Mouse (Mus musculus) MEL-GATA-1-ER (cell line): ENCODE data around the gene Fam71e2.

Experiments
- DNase-seq: peaks from one replicate; pipeline ENCODE4 v3.0.0-alpha.2; 2012; ENCODE audit warnings: low read depth; ENCODE audit errors: extremely low read depth

Fam71e2 gene

GRCm38 (mm10) chr7:4779921-4780320 lies 8.8 kb upstream of the Fam71e2 start:
- DNase-seq, result no peak

- no peak for DNase-seq
Measured at GRCm38 (mm10) chr7:4777851-4778637, 6.9 kb upstream of the Fam71e2 start.

GRCm38 (mm10) chr7:4776861-4777830 lies 6.0 kb upstream of the Fam71e2 start:
- no peak for DNase-seq

GRCm38 (mm10) chr7:4776131-4776530 lies 5.0 kb upstream of the Fam71e2 start:
- no peak for DNase-seq

GRCm38 (mm10) chr7:4764946-4765710 lies 6.0 kb downstream of the Fam71e2 start:
- DNase-seq, result no peak

GRCm38 (mm10) chr7:4759670-4760069 lies 11.4 kb downstream of the Fam71e2 start:
- no peak for DNase-seq

- peak; percentile 77 for DNase-seq
Measured at GRCm38 (mm10) chr7:4752821-4753570, 18.1 kb downstream of the Fam71e2 start, which contains the start of gene Cox6b2. Gene Cox6b2 (minus strand): TSS chr7:4753094.

- DNase-seq, result no peak
Measured at GRCm38 (mm10) chr7:4751971-4752820, 18.9 kb downstream of the Fam71e2 start.

- DNase-seq, result no peak
Measured at GRCm38 (mm10) chr7:4749169-4749568, 21.9 kb downstream of the Fam71e2 start.

- DNase-seq, result no peak
Measured at GRCm38 (mm10) chr7:4748321-4748720, 22.8 kb downstream of the Fam71e2 start.

GRCm38 (mm10) chr7:4747156-4747899 lies 23.8 kb downstream of the Fam71e2 start:
- DNase-seq, result no peak

- no peak for DNase-seq
Measured at GRCm38 (mm10) chr7:4746326-4746980, 24.6 kb downstream of the Fam71e2 start.

GRCm38 (mm10) chr7:4744886-4745285 lies 26.2 kb downstream of the Fam71e2 start:
- DNase-seq, result no peak

- no peak for DNase-seq
Measured at GRCm38 (mm10) chr7:4743354-4743753, 27.7 kb downstream of the Fam71e2 start.

- DNase-seq, result no peak
Measured at GRCm38 (mm10) chr7:4742482-4742819, 28.7 kb downstream of the Fam71e2 start.

GRCm38 (mm10) chr7:4741672-4742481 lies 29.2 kb downstream of the Fam71e2 start:
- no peak for DNase-seq

- DNase-seq, result no peak
Measured at GRCm38 (mm10) chr7:4741151-4741550, 30.0 kb downstream of the Fam71e2 start.

GRCm38 (mm10) chr7:4740309-4740727 lies 30.8 kb downstream of the Fam71e2 start:
- DNase-seq, result no peak
